Mouse (Mus musculus) cortical plate, adult 2 months (tissue): ENCODE results near the gene Pcnx3.

Experiments
- CTCF ChIP-seq: fragments of 200-500 bp; IDR thresholded peaks from 2 replicates; pipeline ENCODE4 v1.5.1; 2011; ENCODE audit warnings: mild to moderate bottlenecking, control low read depth, low read length; ENCODE audit not compliant: insufficient read depth; ENCODE audit errors: extremely low read depth
- POLR2A ChIP-seq: fragments of 200-500 bp; IDR thresholded peaks from 2 replicates; pipeline ENCODE4 v1.6.1; 2011; ENCODE audit warnings: mild to moderate bottlenecking, low read length, control low read depth; ENCODE audit not compliant: insufficient read depth; ENCODE audit errors: extremely low read depth

DNA sequence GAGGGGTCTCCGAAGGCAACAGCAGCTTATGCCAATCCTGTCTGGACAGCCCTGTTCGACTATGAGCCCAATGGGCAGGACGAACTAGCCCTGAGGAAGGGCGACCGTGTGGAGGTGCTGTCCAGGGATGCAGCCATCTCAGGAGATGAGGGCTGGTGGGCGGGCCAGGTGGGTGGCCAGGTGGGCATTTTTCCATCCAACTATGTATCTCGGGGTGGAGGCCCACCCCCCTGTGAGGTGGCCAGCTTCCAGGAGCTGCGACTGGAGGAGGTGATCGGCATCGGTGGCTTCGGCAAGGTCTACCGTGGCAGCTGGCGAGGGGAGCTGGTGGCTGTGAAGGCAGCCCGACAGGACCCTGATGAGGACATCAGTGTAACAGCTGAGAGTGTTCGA is 1.6 kb upstream of the Pcnx3 start:
- TF ChIP-seq CTCF (no peak), POLR2A (no peak)
